Comparison of ENCODE assay signal across 23 mouse cellular contexts in genomic region chr5:102930161-102930560, GRCm38 (mm10).
A peak's percentile ranks its signal among the peaks of the same experiment; 100 is the strongest.
DNase-seq lines count a peak whose midpoint lies in the region; ATAC-seq and TF ChIP-seq lines count a peak whose summit lies in the region.
"Had no signal": no experiment of that assay in that cellular context is flagged by ENCODE, and none has a peak within 500 bp of the region (broad histone marks: within the 10 kb centered on the region; RNA-seq: fewer than 3 reads in every experiment).

No protein-coding gene starts in this region.

- H3K4me2 ChIP-seq in hindbrain, postnatal 0 days (ENCODE audit: low read depth, low read length) = no peak overlapping the region
- H3K4me2 ChIP-seq in hindbrain, embryonic 14.5 days (replicated peaks) = no peak overlapping the region
- peak overlapping the region; percentile 27 for H3K4me2 ChIP-seq in embryonic facial prominence, embryonic 15.5 days (replicated peaks)
- H3K4me2 ChIP-seq in liver, postnatal 0 days (ENCODE audit: low read depth, low read length) = no peak overlapping the region
- H3K4me2 ChIP-seq: forebrain, embryonic 13.5 days; heart, embryonic 12.5 days; limb, embryonic 12.5 days had no signal

- no peaks in the 10 kb centered on the region for H3K9me3 ChIP-seq in hindbrain, postnatal 0 days (ENCODE audit: low read length)
- H3K9me3 ChIP-seq in hindbrain, embryonic 14.5 days (ENCODE audit: control insufficient read depth, low read length) = no peaks in the 10 kb centered on the region
- H3K9me3 ChIP-seq in embryonic facial prominence, embryonic 15.5 days (replicated peaks) = no peaks in the 10 kb centered on the region
- H3K9me3 ChIP-seq in liver, postnatal 0 days (ENCODE audit: low read length) = no peaks in the 10 kb centered on the region
- H3K9me3 ChIP-seq: forebrain, embryonic 13.5 days; heart, embryonic 12.5 days; limb, embryonic 12.5 days had no signal

- no peaks in the 10 kb centered on the region for H3K36me3 ChIP-seq in hindbrain, postnatal 0 days (ENCODE audit: insufficient read depth, low read length)
- H3K36me3 ChIP-seq in hindbrain, embryonic 14.5 days (replicated peaks; ENCODE audit: control insufficient read depth, insufficient read depth) = peaks cover 3% of the 10 kb centered on the region
- no peaks in the 10 kb centered on the region for H3K36me3 ChIP-seq in embryonic facial prominence, embryonic 15.5 days
- H3K36me3 ChIP-seq in liver, postnatal 0 days (replicated peaks; ENCODE audit: insufficient read depth, low read length) = no peaks in the 10 kb centered on the region
- H3K36me3 ChIP-seq: G1E; heart, embryonic 12.5 days; limb, embryonic 12.5 days had no signal

- no peak for TF ChIP-seq POLR2A in brain, embryonic 14.5 days (IDR thresholded peaks at IDR 0.05; ENCODE audit: borderline replicate concordance, extremely low read depth, insufficient read depth, insufficient read length, poor library complexity, severe bottlenecking)

- TF ChIP-seq CTCF in hindbrain, postnatal 0 days (IDR thresholded peaks at IDR 0.05; ENCODE audit: low read depth) = no peak
- no peak for TF ChIP-seq CTCF in layer of hippocampus, adult 2 months (conservative IDR thresholded peaks at IDR 0.05)
- no peak for TF ChIP-seq CTCF in brain, embryonic 14.5 days (IDR thresholded peaks at IDR 0.05; ENCODE audit: borderline replicate concordance, extremely low read depth, insufficient read depth, insufficient read length)
- no peak for TF ChIP-seq CTCF in liver, postnatal 0 days (IDR thresholded peaks at IDR 0.05; ENCODE audit: low read depth)

- H3K4me1 ChIP-seq in hindbrain, postnatal 0 days (ENCODE audit: insufficient read depth, low read length) = no peaks in the 10 kb centered on the region
- no peaks in the 10 kb centered on the region for H3K4me1 ChIP-seq in hindbrain, embryonic 14.5 days (replicated peaks; ENCODE audit: control insufficient read depth, insufficient read depth, low read length)
- H3K4me1 ChIP-seq in embryonic facial prominence, embryonic 15.5 days = peaks cover 8% of the 10 kb centered on the region; the same call in 1 of the 2 replicates
- no peaks in the 10 kb centered on the region for H3K4me1 ChIP-seq in liver, postnatal 0 days (ENCODE audit: insufficient read depth)
- H3K4me1 ChIP-seq: forebrain, embryonic 13.5 days; heart, embryonic 12.5 days; limb, embryonic 12.5 days had no signal

- H3K4me3 ChIP-seq in hindbrain, postnatal 0 days (ENCODE audit: low read length) = no peak overlapping the region
- H3K4me3 ChIP-seq in hindbrain, embryonic 14.5 days (replicated peaks; ENCODE audit: low read length) = no peak overlapping the region
- H3K4me3 ChIP-seq in layer of hippocampus, adult 2 months = no peak overlapping the region
- no peak overlapping the region for H3K4me3 ChIP-seq in embryonic facial prominence, embryonic 15.5 days (replicated peaks)
- H3K4me3 ChIP-seq in liver, postnatal 0 days (ENCODE audit: low read depth, low read length) = no peak overlapping the region
- H3K4me3 ChIP-seq: forebrain, embryonic 13.5 days; heart, embryonic 12.5 days; limb, embryonic 12.5 days had no signal

- H3K27ac ChIP-seq in hindbrain, postnatal 0 days = no peak overlapping the region; the same call in 1 of the 2 replicates
- H3K27ac ChIP-seq in hindbrain, embryonic 14.5 days = no peak overlapping the region
- H3K27ac ChIP-seq in layer of hippocampus, adult 2 months = peak overlapping the region; percentile 29; the same call in 1 of the 2 replicates
- 0 out of 2 replicates have a peak overlapping the region, but pooled peaks have one; percentile 49 for H3K27ac ChIP-seq in embryonic facial prominence, embryonic 15.5 days (replicated peaks)
- no peak overlapping the region for H3K27ac ChIP-seq in liver, postnatal 0 days (ENCODE audit: low read depth)
- H3K27ac ChIP-seq: forebrain, embryonic 13.5 days; limb, embryonic 12.5 days; liver, embryonic 14.5 days; macrophage had no signal

- no peaks in the 10 kb centered on the region for H3K27me3 ChIP-seq in hindbrain, postnatal 0 days (ENCODE audit: insufficient read depth, low read length)
- H3K27me3 ChIP-seq in hindbrain, embryonic 14.5 days (ENCODE audit: control insufficient read depth, insufficient read depth, low read length) = no peaks in the 10 kb centered on the region
- H3K27me3 ChIP-seq in embryonic facial prominence, embryonic 15.5 days = no peaks in the 10 kb centered on the region
- H3K27me3 ChIP-seq in liver, postnatal 0 days (ENCODE audit: insufficient read depth, low read length) = no peaks in the 10 kb centered on the region
- H3K27me3 ChIP-seq: CH12.LX; forebrain, embryonic 13.5 days; heart, embryonic 12.5 days; limb, embryonic 12.5 days had no signal

- DNase-seq in hindbrain, postnatal 0 days (ENCODE audit: low spot score) = peak; percentile 4
- no peak for DNase-seq in hindbrain, embryonic 14.5 days (ENCODE audit: low spot score)
- DNase-seq in layer of hippocampus, adult 2 months (ENCODE audit: low spot score in 2 of 2) = no peak
- DNase-seq in layer of hippocampus, adult 18-20 months (ENCODE audit: low spot score in 2 of 2) = no peak
- DNase-seq in brain, embryonic 14.5 days (ENCODE audit: low read depth) = peak; percentile 39
- no peak for DNase-seq in liver, postnatal 0 days
- DNase-seq: adrenal gland, adult 2 months; B cell, adult 2 months; cerebellum, adult 11-12 months; kidney, adult 8-10 months; layer of hippocampus, postnatal 36 days; right cerebral cortex, postnatal 14 days; spleen, adult 18-20 months; thymus, postnatal 14 days had no signal

- H3K9ac ChIP-seq in hindbrain, postnatal 0 days (replicated peaks; ENCODE audit: low read length) = no peak overlapping the region
- no peak overlapping the region for H3K9ac ChIP-seq in hindbrain, embryonic 14.5 days
- H3K9ac ChIP-seq in embryonic facial prominence, embryonic 15.5 days = no peak overlapping the region
- H3K9ac ChIP-seq in liver, postnatal 0 days (replicated peaks) = no peak overlapping the region
- H3K9ac ChIP-seq: forebrain, embryonic 13.5 days; heart, embryonic 12.5 days; limb, embryonic 12.5 days; liver, embryonic 14.5 days had no signal

- WGBS in hindbrain, postnatal 0 days = 56% methylated on average over 6 of the region's 6 CpGs
- WGBS in hindbrain, embryonic 14.5 days = 56% methylated on average over 6 of the region's 6 CpGs
- WGBS in embryonic facial prominence, embryonic 15.5 days = 19% methylated on average over 6 of the region's 6 CpGs
- 55% methylated on average over 6 of the region's 6 CpGs for WGBS in liver, postnatal 0 days (ENCODE audit: insufficient replicate concordance)

- no peak for ATAC-seq in hindbrain, postnatal 0 days
- no peak for ATAC-seq in hindbrain, embryonic 14.5 days (ENCODE audit: low FRiP score)
- peak; percentile 43; the same call in 1 of the 2 replicates for ATAC-seq in embryonic facial prominence, embryonic 15.5 days (ENCODE audit: insufficient number of reproducible peaks, low FRiP score, low TSS enrichment, low read depth)
- no peak for ATAC-seq in liver, postnatal 0 days
- ATAC-seq: forebrain, embryonic 13.5 days; Patski had no signal

- no peak for TF ChIP-seq EP300 in liver, postnatal 0 days (IDR thresholded peaks at IDR 0.05; ENCODE audit: low read depth)

Comparison
In these comparisons a context has a peak if more than half of its experiments do, and no peak if none do; other contexts are left out.
1. DNase-seq: peak in hindbrain, postnatal 0 days (single experiment) and brain, embryonic 14.5 days (single experiment); none in hindbrain, embryonic 14.5 days (single experiment), layer of hippocampus, adult 2 months (0 of 2), layer of hippocampus, adult 18-20 months (0 of 2) and liver, postnatal 0 days (single experiment).
2. H3K27ac ChIP-seq: peak in layer of hippocampus, adult 2 months (single experiment) and embryonic facial prominence, embryonic 15.5 days (single experiment); none in hindbrain, postnatal 0 days (single experiment), hindbrain, embryonic 14.5 days (single experiment) and liver, postnatal 0 days (single experiment).